Mouse (Mus musculus) small intestine, adult 2 months (tissue): ENCODE measurements around the gene Nfia.

ENCODE experiments used
- CTCF ChIP-seq: fragments of 200-500 bp; IDR thresholded peaks from 2 replicates; pipeline ENCODE4 v1.5.1; 2012; ENCODE audit warnings: low read depth, mild to moderate bottlenecking, control low read depth, inconsistent platforms, low read length, moderate library complexity, mixed read lengths; ENCODE audit not compliant: insufficient replicate concordance, insufficient read length; ENCODE audit errors: extremely low read depth
- POLR2A ChIP-seq: fragments of 200-500 bp; IDR thresholded peaks from 2 replicates; pipeline ENCODE4 v1.6.1; 2012; ENCODE audit warnings: low read depth, mild to moderate bottlenecking, control low read depth, inconsistent platforms, low read length, moderate library complexity

- TF ChIP-seq CTCF = no peak
- TF ChIP-seq POLR2A = no peak
These were observed 385.4 kb downstream of the Nfia start for GRCm38 (mm10) chr4:98157921-98158320.
